In the genomic region with DNA sequence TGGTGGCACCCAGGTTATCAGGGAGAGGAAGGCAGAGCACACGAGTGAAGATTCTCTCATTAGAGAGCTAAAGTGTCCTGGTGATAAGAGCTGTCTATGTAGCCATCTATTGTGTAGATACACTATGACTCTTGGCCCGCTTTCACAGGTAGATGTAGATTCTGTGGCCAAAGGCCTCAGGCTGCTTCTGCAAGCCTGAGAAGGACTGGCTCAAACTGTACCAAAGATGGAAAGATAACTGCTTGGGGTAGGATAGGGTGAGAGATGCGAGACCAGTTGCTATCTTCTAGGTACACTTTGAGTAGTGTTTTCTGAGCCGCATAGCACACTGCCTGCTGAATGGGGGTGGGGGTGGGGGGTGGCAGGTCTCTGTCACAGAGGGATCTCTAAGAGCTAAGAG, we compare ENCODE assay signal across 20 mouse cellular contexts. TPM values are rescaled to one million over a fixed set of nuclear protein-coding genes. Genes with fewer than 3 reads are reported as not detected.
DNase-seq lines count a peak whose midpoint lies in the region; ATAC-seq and TF ChIP-seq lines count a peak whose summit lies in the region.
"Had no signal": no experiment of that assay in that cellular context is flagged by ENCODE, and none has a peak within 500 bp of the region (broad histone marks: within the 10 kb centered on the region; RNA-seq: fewer than 3 reads in every experiment).

No protein-coding gene starts in this region.

- no peak for TF ChIP-seq CTCF in liver, postnatal 0 days (IDR thresholded peaks at IDR 0.05; ENCODE audit: low read depth)
- TF ChIP-seq CTCF in E14TG2a.4 (conservative IDR thresholded peaks at IDR 0.05; ENCODE audit: low read length), result no peak

- 37% methylated on average over 4 of the region's 4 CpGs for WGBS in liver, embryonic 11.5 days
- 55% methylated on average over 4 of the region's 4 CpGs for WGBS in liver, postnatal 0 days (ENCODE audit: insufficient replicate concordance)
- 31% methylated on average over 4 of the region's 4 CpGs for WGBS in liver, embryonic 13.5 days (ENCODE audit: insufficient replicate concordance)

- no peak for TF ChIP-seq EP300 in liver, postnatal 0 days (IDR thresholded peaks at IDR 0.05; ENCODE audit: low read depth)

- H3K4me1 ChIP-seq in liver, embryonic 11.5 days (replicated peaks; ENCODE audit: control insufficient read depth, insufficient read depth, low read length), result peaks cover 25% of the 10 kb centered on the region
- H3K4me1 ChIP-seq in liver, postnatal 0 days (ENCODE audit: insufficient read depth), result peaks cover 15% of the 10 kb centered on the region
- H3K4me1 ChIP-seq in E14TG2a.4 (replicated peaks; ENCODE audit: low read depth, low read length), result peaks cover 82% of the 10 kb centered on the region
- peaks cover 60% of the 10 kb centered on the region for H3K4me1 ChIP-seq in liver, embryonic 13.5 days (replicated peaks)

- H3K27ac ChIP-seq in liver, embryonic 11.5 days (ENCODE audit: low read depth, low read length), result no peak overlapping the region
- no peak overlapping the region for H3K27ac ChIP-seq in liver, postnatal 0 days (ENCODE audit: low read depth)
- no peak overlapping the region for H3K27ac ChIP-seq in liver, embryonic 13.5 days
- H3K27ac ChIP-seq: heart, embryonic 15.5 days; hindbrain, embryonic 13.5 days had no signal

- H3K4me3 ChIP-seq in liver, embryonic 11.5 days (ENCODE audit: low read depth, low read length), result no peak overlapping the region
- no peak overlapping the region for H3K4me3 ChIP-seq in liver, postnatal 0 days (ENCODE audit: low read depth, low read length)
- 0 out of 2 replicates have a peak overlapping the region, but pooled peaks have one; percentile 1 for H3K4me3 ChIP-seq in E14TG2a.4 (replicated peaks; ENCODE audit: low read length)
- H3K4me3 ChIP-seq in liver, embryonic 13.5 days (replicated peaks), result no peak overlapping the region
- H3K4me3 ChIP-seq: heart, embryonic 12.5 days; heart, embryonic 15.5 days; hindbrain, embryonic 10.5 days; hindbrain, embryonic 13.5 days had no signal

- ATAC-seq in liver, embryonic 11.5 days (replicated peaks; ENCODE audit: low FRiP score), result 0 out of 2 replicates have a peak, but pooled peaks have one; percentile 34
- no peak for ATAC-seq in liver, postnatal 0 days
- ATAC-seq in liver, embryonic 13.5 days (ENCODE audit: low read depth), result peak; percentile 46
- ATAC-seq in CD4-positive, CD25-positive, alpha-beta regulatory T cell, adult 4 months, result no peak
- ATAC-seq: activated CD4-positive, CD25-positive, alpha-beta regulatory T cell, adult 4 months; forebrain, embryonic 14.5 days; forebrain, postnatal 0 days; hindbrain, embryonic 16.5 days had no signal

- H3K27me3 ChIP-seq in liver, embryonic 11.5 days (replicated peaks; ENCODE audit: control insufficient read depth, insufficient read depth, low read length), result peaks cover 50% of the 10 kb centered on the region
- H3K27me3 ChIP-seq in liver, postnatal 0 days (ENCODE audit: insufficient read depth, low read length), result peaks cover 8% of the 10 kb centered on the region; the same call in 1 of the 2 replicates
- H3K27me3 ChIP-seq in E14TG2a.4 (ENCODE audit: insufficient read depth, low read length), result peaks cover 38% of the 10 kb centered on the region
- peaks cover 54% of the 10 kb centered on the region for H3K27me3 ChIP-seq in liver, embryonic 13.5 days

- no peak for DNase-seq in liver, embryonic 11.5 days (ENCODE audit: low spot score)
- DNase-seq in liver, postnatal 0 days, result no peak
- DNase-seq in liver, embryonic 13.5 days, result no peak
- DNase-seq in frontal cortex, postnatal 10 days (ENCODE audit: low spot score in 2 of 2), result no peak
- DNase-seq: cerebellum, adult 11-12 months; cerebellum, adult 8-10 months; cerebellum, postnatal 10 days; cerebellum, postnatal 36 days; forebrain, postnatal 0 days; gastrocnemius, postnatal 25 days; heart, postnatal 36 days had no signal

- H3K9me3 ChIP-seq in liver, embryonic 11.5 days (ENCODE audit: control insufficient read depth, low read length), result no peaks in the 10 kb centered on the region
- no peaks in the 10 kb centered on the region for H3K9me3 ChIP-seq in liver, postnatal 0 days (ENCODE audit: low read length)
- H3K9me3 ChIP-seq in E14TG2a.4 (ENCODE audit: low read length), result no peaks in the 10 kb centered on the region
- H3K9me3 ChIP-seq in liver, embryonic 13.5 days (replicated peaks), result no peaks in the 10 kb centered on the region
- H3K9me3 ChIP-seq: heart, embryonic 12.5 days; heart, embryonic 15.5 days; hindbrain, embryonic 10.5 days; hindbrain, embryonic 13.5 days had no signal

- H3K9ac ChIP-seq in liver, embryonic 11.5 days (ENCODE audit: low read depth, low read length), result no peak overlapping the region
- no peak overlapping the region for H3K9ac ChIP-seq in liver, postnatal 0 days (replicated peaks)
- no peak overlapping the region for H3K9ac ChIP-seq in liver, embryonic 13.5 days
- H3K9ac ChIP-seq: forebrain, postnatal 0 days; heart, embryonic 12.5 days; heart, embryonic 15.5 days; hindbrain, embryonic 13.5 days had no signal

- no peaks in the 10 kb centered on the region for H3K36me3 ChIP-seq in liver, embryonic 11.5 days (ENCODE audit: control insufficient read depth, insufficient read depth, low read length)
- no peaks in the 10 kb centered on the region for H3K36me3 ChIP-seq in liver, postnatal 0 days (replicated peaks; ENCODE audit: insufficient read depth, low read length)
- H3K36me3 ChIP-seq in E14TG2a.4 (ENCODE audit: insufficient read depth, low read length), result no peaks in the 10 kb centered on the region
- no peaks in the 10 kb centered on the region for H3K36me3 ChIP-seq in liver, embryonic 13.5 days
- H3K36me3 ChIP-seq: heart, embryonic 12.5 days; heart, embryonic 15.5 days; hindbrain, embryonic 10.5 days; hindbrain, embryonic 13.5 days had no signal

- 0 out of 2 replicates have a peak overlapping the region, but pooled peaks have one; percentile 42 for H3K4me2 ChIP-seq in liver, embryonic 11.5 days
- no peak overlapping the region for H3K4me2 ChIP-seq in liver, postnatal 0 days (ENCODE audit: low read depth, low read length)
- 0 out of 2 replicates have a peak overlapping the region, but pooled peaks have one; percentile 6 for H3K4me2 ChIP-seq in liver, embryonic 13.5 days
- H3K4me2 ChIP-seq: hindbrain, embryonic 13.5 days had no signal

RNA-seq across cellular contexts. Expression of a gene that starts 2.6 kb away (rescaled TPM):
- 1.9 and 2.2 TPM in 2 replicates for polyA plus RNA-seq in liver, embryonic 11.5 days (2014; fragmentation: Nextera tagmentation; extraction: Ambion mirVana)
- 0.43 and 0.53 TPM in 2 replicates for polyA plus RNA-seq in liver, postnatal 0 days (2015; fragmentation: Nextera tagmentation; extraction: Ambion mirVana)
- 1.3 and 1.5 TPM in 2 replicates for polyA plus RNA-seq in liver, embryonic 13.5 days (2015; fragmentation: Nextera tagmentation; extraction: Ambion mirVana)
- 10 to 100 TPM in 1 of 2 experiments, 1 to 10 TPM in 1; 8.6 to 16.0 TPM for polyA plus RNA-seq in CD4-positive, CD25-positive, alpha-beta regulatory T cell, adult 4 months (2017; shearing (Covaris generic))

RNA-seq across cellular contexts. Expression of a gene that starts 18.9 kb away (rescaled TPM):
- 15.0 and 17.0 TPM in 2 replicates for polyA plus RNA-seq in liver, embryonic 11.5 days (2014; fragmentation: Nextera tagmentation; extraction: Ambion mirVana)
- 6.3 and 7.3 TPM in 2 replicates for polyA plus RNA-seq in liver, postnatal 0 days (2015; fragmentation: Nextera tagmentation; extraction: Ambion mirVana)
- 10.9 and 11.2 TPM in 2 replicates for polyA plus RNA-seq in liver, embryonic 13.5 days (2015; fragmentation: Nextera tagmentation; extraction: Ambion mirVana)
- polyA plus RNA-seq in CD4-positive, CD25-positive, alpha-beta regulatory T cell, adult 4 months (2017; shearing (Covaris generic)), result 10 to 100 TPM; 16.2 to 31.3 TPM

Comparison
In these comparisons a context has a peak if more than half of its experiments do, and no peak if none do; other contexts are left out.
1. ATAC-seq: peak in liver, embryonic 11.5 days (single experiment) and liver, embryonic 13.5 days (single experiment); none in liver, postnatal 0 days (single experiment) and CD4-positive, CD25-positive, alpha-beta regulatory T cell, adult 4 months (single experiment).